21 mouse cellular contexts compared by ENCODE assay signal in genomic region chr15:80028862-80029261, GRCm38 (mm10). TPM values are rescaled to one million over a fixed set of nuclear protein-coding genes. Genes with fewer than 3 reads are reported as not detected.
A peak's percentile ranks its signal among the peaks of the same experiment; 100 is the strongest.
DNase-seq lines count a peak whose midpoint lies in the region; ATAC-seq and TF ChIP-seq lines count a peak whose summit lies in the region.
"Had no signal": no experiment of that assay in that cellular context is flagged by ENCODE, and none has a peak within 500 bp of the region (broad histone marks: within the 10 kb centered on the region; RNA-seq: fewer than 3 reads in every experiment).

No protein-coding gene starts in this region.

- H3K9ac ChIP-seq in midbrain, embryonic 11.5 days (ENCODE audit: low read length) = no peak overlapping the region
- H3K9ac ChIP-seq in midbrain, postnatal 0 days (replicated peaks; ENCODE audit: low read length, poor library complexity, severe bottlenecking) = no peak overlapping the region
- H3K9ac ChIP-seq: embryonic facial prominence, embryonic 13.5 days; embryonic facial prominence, embryonic 15.5 days; forebrain, embryonic 12.5 days had no signal

- H3K27ac ChIP-seq in midbrain, embryonic 11.5 days (ENCODE audit: low read depth, low read length) = no peak overlapping the region
- no peak overlapping the region for H3K27ac ChIP-seq in midbrain, postnatal 0 days (ENCODE audit: low read depth, low read length)
- H3K27ac ChIP-seq: embryonic facial prominence, embryonic 13.5 days; embryonic facial prominence, embryonic 15.5 days; forebrain, embryonic 10.5 days; forebrain, embryonic 12.5 days had no signal

- WGBS in midbrain, embryonic 11.5 days = 84% methylated on average over 5 of the region's 5 CpGs
- WGBS in midbrain, postnatal 0 days = 68% methylated on average over 5 of the region's 5 CpGs

- H3K4me2 ChIP-seq in midbrain, embryonic 11.5 days = no peak overlapping the region
- H3K4me2 ChIP-seq in midbrain, postnatal 0 days (ENCODE audit: low read depth, low read length, poor library complexity, severe bottlenecking) = no peak overlapping the region
- H3K4me2 ChIP-seq: embryonic facial prominence, embryonic 13.5 days; embryonic facial prominence, embryonic 15.5 days; forebrain, embryonic 12.5 days had no signal

- H3K4me3 ChIP-seq in midbrain, embryonic 11.5 days (ENCODE audit: low read depth, low read length) = no peak overlapping the region
- H3K4me3 ChIP-seq in midbrain, postnatal 0 days (ENCODE audit: low read depth, low read length) = no peak overlapping the region
- H3K4me3 ChIP-seq: embryonic facial prominence, embryonic 13.5 days; embryonic facial prominence, embryonic 15.5 days; erythroblast, embryonic 14.5 days; forebrain, embryonic 10.5 days; forebrain, embryonic 12.5 days had no signal

- no peaks in the 10 kb centered on the region for H3K27me3 ChIP-seq in midbrain, embryonic 11.5 days (ENCODE audit: control insufficient read depth, insufficient read depth, low read length)
- no peaks in the 10 kb centered on the region for H3K27me3 ChIP-seq in midbrain, postnatal 0 days (ENCODE audit: insufficient read depth, low read length)
- H3K27me3 ChIP-seq: embryonic facial prominence, embryonic 13.5 days; embryonic facial prominence, embryonic 15.5 days; forebrain, embryonic 12.5 days had no signal

- H3K9me3 ChIP-seq in midbrain, embryonic 11.5 days (ENCODE audit: control insufficient read depth, low read length) = no peaks in the 10 kb centered on the region
- H3K9me3 ChIP-seq in midbrain, postnatal 0 days (ENCODE audit: low read length) = no peaks in the 10 kb centered on the region
- H3K9me3 ChIP-seq: embryonic facial prominence, embryonic 15.5 days had no signal

- no peak for TF ChIP-seq CTCF in midbrain, postnatal 0 days (IDR thresholded peaks at IDR 0.05)

- no peaks in the 10 kb centered on the region for H3K36me3 ChIP-seq in midbrain, embryonic 11.5 days (ENCODE audit: control insufficient read depth, insufficient read depth, low read length)
- no peaks in the 10 kb centered on the region for H3K36me3 ChIP-seq in midbrain, postnatal 0 days (ENCODE audit: insufficient read depth, low read length)
- H3K36me3 ChIP-seq: embryonic facial prominence, embryonic 13.5 days; embryonic facial prominence, embryonic 15.5 days; forebrain, embryonic 10.5 days; forebrain, embryonic 12.5 days had no signal

- ATAC-seq in midbrain, embryonic 11.5 days (ENCODE audit: low FRiP score) = no peak
- no peak for ATAC-seq in midbrain, postnatal 0 days (ENCODE audit: low FRiP score)
- ATAC-seq in common myeloid progenitor, adult 5-6 weeks (replicated peaks; ENCODE audit: low read depth, poor library complexity, severe bottlenecking) = 0 out of 2 replicates have a peak, but pooled peaks have one; percentile 42
- no peak for ATAC-seq in megakaryocyte-erythroid progenitor cell, adult 5-6 weeks (replicated peaks; ENCODE audit: low FRiP score, low TSS enrichment, poor library complexity, severe bottlenecking)
- ATAC-seq: forebrain, embryonic 14.5 days; forebrain, embryonic 16.5 days had no signal

- DNase-seq in midbrain, embryonic 11.5 days (ENCODE audit: low spot score, missing footprints) = peak; percentile 76
- no peak for DNase-seq in midbrain, postnatal 0 days (ENCODE audit: low spot score)
- DNase-seq in urinary bladder, postnatal 25 days (ENCODE audit: low spot score) = no peak
- DNase-seq: adrenal gland, adult 2 months; adrenal gland, postnatal 10 days; adrenal gland, postnatal 25 days; cerebellum, adult 11-12 months; cerebellum, adult 2 months; cerebellum, adult 9-10 months; cerebellum, postnatal 10 days; cerebellum, postnatal 25 days; embryo, embryonic 11 days had no signal

- H3K4me1 ChIP-seq in midbrain, embryonic 11.5 days (ENCODE audit: control insufficient read depth, insufficient read depth, low read length) = peaks cover 14% of the 10 kb centered on the region
- H3K4me1 ChIP-seq in midbrain, postnatal 0 days (ENCODE audit: insufficient read depth, low read length) = peaks cover 8% of the 10 kb centered on the region; the same call in 1 of the 2 replicates

RNA-seq across cellular contexts. Expression of gene Pdgfb, which starts 14.1 kb away (rescaled TPM):
- polyA plus RNA-seq in midbrain, embryonic 11.5 days (2014; fragmentation: Nextera tagmentation; extraction: Ambion mirVana) = 1.5 and 2.0 TPM in 2 replicates
- 20.5 and 24.4 TPM in 2 replicates for total RNA-seq in midbrain, postnatal 0 days (2014; rRNA removed)
- polyA plus RNA-seq in midbrain, postnatal 0 days (2015; fragmentation: Nextera tagmentation; extraction: Ambion mirVana) = 8.7 and 9.2 TPM in 2 replicates
- total RNA-seq in common myeloid progenitor, adult 5-6 weeks (2017) = 0.10 and 0.82 TPM in 2 replicates
- 0.39 and 0.99 TPM in 2 replicates for total RNA-seq in megakaryocyte-erythroid progenitor cell, adult 5-6 weeks (2014; fragmentation: Nextera tagmentation)
- total RNA-seq in megakaryocyte-erythroid progenitor cell, adult 5-6 weeks (2017) = 0.11 TPM in 1 of 2 replicates, not detected in the other

RNA-seq across cellular contexts. Expression of gene Cbx7, which starts 57.9 kb away (rescaled TPM):
- polyA plus RNA-seq in midbrain, embryonic 11.5 days (2014; fragmentation: Nextera tagmentation; extraction: Ambion mirVana) = 1.4 and 1.9 TPM in 2 replicates
- total RNA-seq in midbrain, postnatal 0 days (2014; rRNA removed) = 7.7 and 14.9 TPM in 2 replicates
- 3.4 and 3.5 TPM in 2 replicates for polyA plus RNA-seq in midbrain, postnatal 0 days (2015; fragmentation: Nextera tagmentation; extraction: Ambion mirVana)
- 3.4 and 5.5 TPM in 2 replicates for total RNA-seq in common myeloid progenitor, adult 5-6 weeks (2017)
- total RNA-seq in megakaryocyte-erythroid progenitor cell, adult 5-6 weeks (2014; fragmentation: Nextera tagmentation) = 6.8 and 9.9 TPM in 2 replicates
- 2.5 and 4.4 TPM in 2 replicates for total RNA-seq in megakaryocyte-erythroid progenitor cell, adult 5-6 weeks (2017)

Comparison
In these comparisons a context has a peak if more than half of its experiments do, and no peak if none do; other contexts are left out.
1. RNA of gene Pdgfb, which starts 14.1 kb away (total RNA-seq): 20.5 to 24.4 TPM in midbrain, postnatal 0 days; 0.10 to 0.82 TPM in common myeloid progenitor, adult 5-6 weeks and 0.11 to 0.99 TPM in megakaryocyte-erythroid progenitor cell, adult 5-6 weeks; every median in the first group is over 10 times any median in the second.